Mouse (Mus musculus): ENCODE measurements around the gene Cntn6.

Cntn6 gene

GRCm38 (mm10) chr6:104492490-104493431, at the start of gene Cntn6:
Cntn6 (plus strand) TSS chr6:104492790.
- no peak for DNase-seq (ENCODE audit: low spot score)

GRCm38 (mm10) chr6:104443731-104444130, 48.9 kb upstream of the Cntn6 start:
- no peak for DNase-seq (ENCODE audit: low spot score)

- DNase-seq (ENCODE audit: low spot score) = no peak
These were observed 21.9 kb upstream of the Cntn6 start for GRCm38 (mm10) chr6:104470706-104471105.

- no peak for DNase-seq (ENCODE audit: low spot score)
These were observed 13.3 kb upstream of the Cntn6 start for GRCm38 (mm10) chr6:104479242-104479641.

- DNase-seq (ENCODE audit: low spot score) = no peak
These were observed 869 bp downstream of the Cntn6 start for GRCm38 (mm10) chr6:104493459-104493858.

GRCm38 (mm10) chr6:104495801-104496200, 3.2 kb downstream of the Cntn6 start:
- DNase-seq (ENCODE audit: low spot score) = no peak

- DNase-seq (ENCODE audit: low spot score) = no peak
These were observed 71.4 kb downstream of the Cntn6 start for GRCm38 (mm10) chr6:104563993-104564392.

GRCm38 (mm10) chr6:104569564-104569963, 77.0 kb downstream of the Cntn6 start:
- DNase-seq (ENCODE audit: low spot score) = no peak

GRCm38 (mm10) chr6:104588028-104588427, 95.4 kb downstream of the Cntn6 start:
- no peak for DNase-seq (ENCODE audit: low spot score)

- DNase-seq (ENCODE audit: low spot score) = no peak
These were observed 108.3 kb downstream of the Cntn6 start for GRCm38 (mm10) chr6:104600838-104601397.

GRCm38 (mm10) chr6:104602894-104603293, 110.3 kb downstream of the Cntn6 start:
- no peak for DNase-seq (ENCODE audit: low spot score)

GRCm38 (mm10) chr6:104603371-104603770, 110.8 kb downstream of the Cntn6 start:
- DNase-seq (ENCODE audit: low spot score) = no peak

- no peak for DNase-seq (ENCODE audit: low spot score)
These were observed 112.6 kb downstream of the Cntn6 start for GRCm38 (mm10) chr6:104605214-104605613.

- DNase-seq (ENCODE audit: low spot score) = no peak
These were observed 160.9 kb downstream of the Cntn6 start for GRCm38 (mm10) chr6:104653518-104653917.

- DNase-seq (ENCODE audit: low spot score) = no peak
These were observed 176.1 kb downstream of the Cntn6 start for GRCm38 (mm10) chr6:104668701-104669100.

GRCm38 (mm10) chr6:104674249-104674648, 181.7 kb downstream of the Cntn6 start:
- no peak for DNase-seq (ENCODE audit: low spot score)

- no peak for DNase-seq (ENCODE audit: low spot score)
These were observed 187.4 kb downstream of the Cntn6 start for GRCm38 (mm10) chr6:104679809-104680495.

GRCm38 (mm10) chr6:104687980-104688379, 195.4 kb downstream of the Cntn6 start:
- no peak for DNase-seq (ENCODE audit: low spot score)

GRCm38 (mm10) chr6:104688439-104689125, 196.0 kb downstream of the Cntn6 start:
- DNase-seq (ENCODE audit: low spot score) = no peak

- no peak for DNase-seq (ENCODE audit: low spot score)
These were observed 236.0 kb downstream of the Cntn6 start for GRCm38 (mm10) chr6:104728571-104728970.

GRCm38 (mm10) chr6:104734256-104734655, 241.7 kb downstream of the Cntn6 start:
- no peak for DNase-seq (ENCODE audit: low spot score)

- DNase-seq (ENCODE audit: low spot score) = no peak
These were observed 246.4 kb downstream of the Cntn6 start for GRCm38 (mm10) chr6:104738999-104739398.

All from yolk sac, embryonic 10.5 days (tissue).